Mouse (Mus musculus) heart, embryonic 12.5 days (tissue): ENCODE results near the gene 4930438A08Rik. TPM values are rescaled to one million over a fixed set of nuclear protein-coding genes. Genes with fewer than 3 reads are reported as not detected.

Experiments used
- ATAC-seq: fragments of 200-750 bp; cut with Nextera tagmentation; 2 replicates; pipeline ENCODE4 v1.8.0; 2017; ENCODE audit warnings: moderate TSS enrichment, moderate library complexity; ENCODE audit not compliant: insufficient number of reproducible peaks, low FRiP score
- H3K27ac ChIP-seq: fragments of 300-500 bp; sonication (generic); 2 replicates; pipeline ENCODE4 v1.5.1; 2016; ENCODE audit warnings: mild to moderate bottlenecking, moderate library complexity; ENCODE audit not compliant: poor library complexity, severe bottlenecking
- H3K27me3 ChIP-seq: fragments of 300-500 bp; sonication (generic); replicated peaks from 2 replicates; pipeline ENCODE4 v1.6.1; 2016; ENCODE audit warnings: mild to moderate bottlenecking, moderate library complexity
- H3K36me3 ChIP-seq: fragments of 300-500 bp; sonication (generic); 2 replicates; pipeline ENCODE4 v1.6.1; 2016; ENCODE audit warnings: mild to moderate bottlenecking, moderate library complexity
- H3K4me1 ChIP-seq: fragments of 300-500 bp; sonication (generic); replicated peaks from 2 replicates; pipeline ENCODE4 v1.6.1; 2016; ENCODE audit warnings: mild to moderate bottlenecking
- H3K4me2 ChIP-seq: fragments of 300-500 bp; sonication (generic); 2 replicates; pipeline ENCODE4 v1.6.1; 2016; ENCODE audit warnings: mild to moderate bottlenecking, moderate library complexity
- H3K4me3 ChIP-seq: fragments of 300-500 bp; sonication (generic); 2 replicates; pipeline ENCODE4 v1.5.1; 2016; ENCODE audit warnings: mild to moderate bottlenecking
- H3K9ac ChIP-seq: fragments of 300-500 bp; sonication (generic); 2 replicates; pipeline ENCODE4 v1.6.1; 2016; ENCODE audit warnings: mild to moderate bottlenecking, moderate library complexity
- H3K9me3 ChIP-seq: fragments of 300-500 bp; sonication (generic); replicated peaks from 2 replicates; pipeline ENCODE4 v1.6.1; 2016; ENCODE audit warnings: mild to moderate bottlenecking, moderate library complexity
- WGBS: fragments of 180-500 bp; shearing (Covaris S2); methylation state at CpG from one replicate; pipeline ENCODE4 v1.1.7; 2016; 5-methylcytosine and 5-hydroxymethylcytosine counted together
- polyA plus RNA-seq: library from polyadenylated mRNA; unstranded; fragments of >200 nt; fragmentation: Nextera tagmentation; extraction: Ambion mirVana; gene quantifications from 2 replicates; pipeline ENCODE4 v1.2.1, GENCODE M21; 2016

The 4930438A08Rik gene
- polyA plus RNA-seq, 1 experiment from 2014 or later: not detected

DNA sequence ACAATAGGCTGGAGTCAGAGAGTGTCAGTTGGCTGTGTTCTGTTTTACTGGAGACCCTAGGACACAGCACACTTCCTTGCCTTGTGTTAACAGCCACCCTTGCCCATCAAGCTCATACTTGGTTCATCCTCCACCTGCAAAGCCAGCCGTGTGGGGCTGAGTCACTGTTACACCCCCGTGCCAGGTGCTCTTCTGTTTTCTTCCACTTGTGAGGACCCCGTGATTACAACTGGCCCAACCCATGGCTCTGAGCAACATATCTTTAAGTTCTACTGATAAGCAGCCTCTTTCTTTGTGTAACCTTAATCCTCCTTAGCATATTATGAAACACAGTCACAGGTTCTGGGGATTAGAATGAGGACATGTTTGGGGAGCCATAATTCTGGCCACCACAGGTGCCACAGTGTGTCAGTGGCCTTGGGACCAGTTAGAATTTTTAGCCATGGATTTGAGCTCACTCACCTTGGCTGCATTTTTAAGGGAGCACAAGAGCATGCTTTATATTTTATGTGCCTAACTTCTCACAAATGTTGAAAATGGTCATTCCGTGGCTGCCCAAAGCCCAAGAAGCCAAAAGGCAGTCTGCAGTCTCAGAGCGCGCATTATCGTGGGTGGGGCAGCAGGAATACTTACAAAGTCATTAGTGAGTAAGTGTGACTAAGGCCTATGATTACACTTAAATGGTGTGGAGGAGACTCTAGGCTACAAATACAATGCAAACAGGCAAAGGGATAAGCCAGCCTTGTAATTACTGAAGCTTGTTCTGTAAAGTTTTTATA lies 25.2 kb upstream of the 4930438A08Rik start:
- H3K4me2 ChIP-seq: no peak overlapping the region

GRCm38 (mm10) chr11:58250550-58250949 lies 24.0 kb upstream of the 4930438A08Rik start:
- H3K36me3 ChIP-seq: no peaks in the 10 kb centered on the region
- H3K9ac ChIP-seq: no peak overlapping the region
- H3K4me3 ChIP-seq: no peak overlapping the region
- 80% methylated on average over 5 of the region's 5 CpGs for WGBS
- no peaks in the 10 kb centered on the region for H3K4me1 ChIP-seq
- H3K9me3 ChIP-seq: no peaks in the 10 kb centered on the region
- no peak overlapping the region for H3K27ac ChIP-seq
- ATAC-seq: no peak
- no peaks in the 10 kb centered on the region for H3K27me3 ChIP-seq
- H3K4me2 ChIP-seq: no peak overlapping the region

More for the DNA sequence above, 25.2 kb upstream of the 4930438A08Rik start:
- Histone ChIP-seq H3K27ac (no peak overlapping the region), H3K36me3 (no peaks in the 10 kb centered on the region), H3K9ac (no peak overlapping the region), H3K4me3 (no peak overlapping the region), H3K9me3 (no peaks in the 10 kb centered on the region), H3K4me1 (no peaks in the 10 kb centered on the region), H3K27me3 (no peaks in the 10 kb centered on the region)
- WGBS: 76% methylated on average over 7 of the region's 7 CpGs
- no peak for ATAC-seq

DNA sequence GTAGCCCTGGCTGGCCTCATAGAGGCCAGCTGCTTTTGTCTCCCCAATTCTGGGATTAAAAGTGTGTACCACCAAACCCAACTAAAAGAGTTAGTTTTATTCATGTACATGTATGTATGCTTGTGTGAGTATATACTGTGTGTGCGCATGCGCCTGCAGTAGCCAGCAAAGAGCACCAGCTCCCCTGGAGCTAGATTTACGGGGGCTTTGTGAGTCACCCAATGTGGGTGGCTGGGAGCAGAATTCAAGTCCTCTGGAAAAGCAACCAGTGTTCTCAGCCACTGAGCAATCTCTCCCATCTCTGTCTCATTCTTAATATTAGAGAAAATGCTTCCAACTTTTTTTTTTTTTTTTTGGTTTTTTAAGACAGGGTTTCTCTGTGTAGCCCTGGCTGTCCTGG lies 20.2 kb upstream of the 4930438A08Rik start:
- Histone ChIP-seq H3K4me2 (no peak overlapping the region), H3K27me3 (no peaks in the 10 kb centered on the region), H3K9ac (no peak overlapping the region), H3K4me1 (no peaks in the 10 kb centered on the region), H3K9me3 (no peaks in the 10 kb centered on the region), H3K27ac (no peak overlapping the region), H3K4me3 (no peak overlapping the region), H3K36me3 (no peaks in the 10 kb centered on the region)
- 90% methylated on average over 3 of the region's 3 CpGs for WGBS
- ATAC-seq: no peak

DNA sequence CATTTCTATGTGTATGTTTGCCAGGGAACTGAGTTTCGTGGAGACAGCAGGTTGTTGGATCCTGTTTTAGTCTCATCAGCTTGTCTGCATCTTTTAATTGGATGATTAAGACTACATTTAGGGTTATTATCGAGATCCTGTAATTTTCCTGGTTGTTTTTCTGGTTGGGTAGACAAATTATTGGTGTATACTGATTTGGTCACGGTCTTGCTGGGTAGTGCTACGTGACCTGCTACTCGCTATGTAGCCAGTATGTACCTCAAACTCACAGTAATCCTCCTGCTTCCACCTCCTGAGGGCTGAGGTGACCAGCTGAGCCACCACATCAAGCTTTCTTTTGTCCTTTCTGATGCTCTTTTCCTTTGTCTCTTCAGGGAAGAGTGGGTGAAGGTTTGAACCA lies 16.8 kb upstream of the 4930438A08Rik start:
- no peak overlapping the region for H3K4me3 ChIP-seq
- H3K27me3 ChIP-seq: no peaks in the 10 kb centered on the region
- H3K4me2 ChIP-seq: no peak overlapping the region
- H3K9ac ChIP-seq: no peak overlapping the region
- H3K36me3 ChIP-seq: no peaks in the 10 kb centered on the region
- H3K4me1 ChIP-seq: no peaks in the 10 kb centered on the region
- H3K9me3 ChIP-seq: no peaks in the 10 kb centered on the region
- ATAC-seq: no peak
- WGBS: 80% methylated on average over 5 of the region's 5 CpGs
- H3K27ac ChIP-seq: no peak overlapping the region

DNA sequence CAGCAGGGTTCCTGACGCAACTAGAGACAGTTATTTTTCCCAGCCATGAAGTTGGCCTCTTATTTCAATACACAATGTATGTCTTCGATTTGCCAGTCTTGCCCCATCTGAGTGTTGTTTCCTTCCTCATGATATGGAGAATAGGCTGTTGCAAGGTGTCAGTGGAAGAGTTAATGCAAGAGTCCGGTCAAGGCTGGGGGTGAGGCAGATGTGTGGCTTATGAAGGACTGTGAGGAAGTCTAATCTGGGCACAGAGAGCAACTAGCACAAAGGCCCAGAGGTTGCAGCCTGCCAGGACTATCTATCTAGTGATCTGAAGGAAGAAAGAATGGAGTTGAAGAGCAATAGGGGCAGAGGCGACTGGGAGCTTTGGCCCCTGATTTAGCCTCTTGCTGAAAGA lies 14.4 kb upstream of the 4930438A08Rik start:
- ATAC-seq: no peak
- 78% methylated on average over 4 of the region's 4 CpGs for WGBS
- Histone ChIP-seq H3K9ac (no peak overlapping the region), H3K27ac (no peak overlapping the region), H3K27me3 (no peaks in the 10 kb centered on the region), H3K4me2 (no peak overlapping the region), H3K36me3 (no peaks in the 10 kb centered on the region), H3K9me3 (no peaks in the 10 kb centered on the region), H3K4me3 (no peak overlapping the region), H3K4me1 (no peaks in the 10 kb centered on the region)

GRCm38 (mm10) chr11:58261826-58262225 lies 12.8 kb upstream of the 4930438A08Rik start:
- Histone ChIP-seq H3K4me3 (no peak overlapping the region), H3K36me3 (no peaks in the 10 kb centered on the region), H3K27ac (no peak overlapping the region), H3K4me1 (no peaks in the 10 kb centered on the region), H3K9ac (no peak overlapping the region), H3K4me2 (no peak overlapping the region), H3K9me3 (no peaks in the 10 kb centered on the region), H3K27me3 (no peaks in the 10 kb centered on the region)
- 82% methylated on average over 4 of the region's 4 CpGs for WGBS
- ATAC-seq: no peak

DNA sequence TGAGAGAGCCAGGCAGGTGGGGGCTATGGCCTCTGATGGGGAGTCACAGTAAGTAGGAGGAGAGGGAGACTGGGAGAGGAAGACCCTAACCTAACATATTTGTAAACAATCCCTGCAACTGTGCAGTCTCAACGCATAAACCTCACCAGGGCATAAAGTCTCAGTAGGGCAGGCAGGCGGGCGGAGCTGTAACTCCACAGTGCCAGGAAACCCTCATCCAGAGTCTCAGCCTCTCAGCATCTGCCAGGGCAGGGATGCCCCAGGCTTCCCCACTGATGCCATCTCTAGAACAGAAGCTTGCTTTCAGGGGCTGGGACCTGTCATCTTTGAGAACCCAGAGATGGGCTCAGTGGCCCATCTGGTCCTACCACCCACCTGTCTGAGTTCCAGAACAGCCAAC lies 12.3 kb upstream of the 4930438A08Rik start:
- H3K9ac ChIP-seq: no peak overlapping the region
- 87% methylated on average over 3 of the region's 3 CpGs for WGBS
- no peaks in the 10 kb centered on the region for H3K27me3 ChIP-seq
- no peak overlapping the region for H3K4me3 ChIP-seq
- no peaks in the 10 kb centered on the region for H3K4me1 ChIP-seq
- no peak for ATAC-seq
- H3K9me3 ChIP-seq: no peaks in the 10 kb centered on the region
- H3K36me3 ChIP-seq: no peaks in the 10 kb centered on the region
- H3K4me2 ChIP-seq: no peak overlapping the region
- no peak overlapping the region for H3K27ac ChIP-seq

- Histone ChIP-seq H3K4me2 (no peak overlapping the region), H3K9ac (no peak overlapping the region), H3K4me3 (no peak overlapping the region), H3K27ac (no peak overlapping the region), H3K36me3 (no peaks in the 10 kb centered on the region), H3K9me3 (no peaks in the 10 kb centered on the region), H3K4me1 (no peaks in the 10 kb centered on the region), H3K27me3 (0 out of 2 replicates have a peak, but pooled peaks cover 2% of the 10 kb centered on the region)
- WGBS: 70% methylated on average over 2 of the region's 2 CpGs
- ATAC-seq: no peak
Measured at GRCm38 (mm10) chr11:58263516-58263915, 11.1 kb upstream of the 4930438A08Rik start.

DNA sequence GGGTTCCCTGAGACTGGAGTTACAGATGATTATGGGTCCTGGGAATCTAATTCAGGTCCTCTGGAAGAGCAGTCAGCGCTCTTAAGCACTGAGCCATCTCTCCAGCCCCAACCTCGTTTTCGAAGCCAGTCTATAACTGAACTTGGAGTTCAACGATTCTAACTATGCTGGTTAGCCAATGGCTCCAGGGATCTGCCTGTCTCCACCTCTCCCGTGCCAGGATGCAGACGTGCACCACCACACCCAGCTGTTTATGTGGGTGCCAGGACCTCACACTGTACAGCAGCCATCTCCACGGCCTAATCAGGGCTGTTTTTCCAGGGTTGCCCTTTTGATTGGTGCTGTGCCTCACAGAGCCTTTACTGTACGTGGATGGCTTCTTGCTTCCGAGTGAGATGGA lies 10.1 kb upstream of the 4930438A08Rik start:
- Histone ChIP-seq H3K9ac (no peak overlapping the region), H3K27ac (no peak overlapping the region), H3K4me1 (no peaks in the 10 kb centered on the region), H3K4me3 (no peak overlapping the region), H3K36me3 (no peaks in the 10 kb centered on the region), H3K4me2 (no peak overlapping the region), H3K27me3 (0 out of 2 replicates have a peak, but pooled peaks cover 4% of the 10 kb centered on the region), H3K9me3 (no peaks in the 10 kb centered on the region)
- ATAC-seq: no peak
- WGBS: 77% methylated on average over 9 of the region's 9 CpGs

DNA sequence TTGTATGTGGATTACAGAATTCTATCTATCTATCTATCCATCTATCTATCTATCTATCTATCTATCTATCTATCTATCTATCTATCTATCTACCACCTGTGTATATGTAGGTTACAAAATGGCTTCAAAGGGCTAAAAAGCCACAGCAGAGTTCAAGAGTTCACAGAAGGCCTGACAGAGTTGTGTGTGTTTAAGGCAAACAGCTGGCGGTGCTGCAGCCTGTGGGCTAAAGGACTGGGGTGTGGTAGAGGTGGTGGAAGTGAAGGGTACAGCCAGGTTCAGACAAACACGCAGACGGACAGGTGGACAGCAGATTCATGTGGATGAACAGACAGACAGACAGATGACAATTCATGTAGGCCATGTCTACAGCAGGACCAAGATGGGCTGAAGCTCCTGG lies 6.3 kb upstream of the 4930438A08Rik start:
- Histone ChIP-seq H3K4me3 (no peak overlapping the region), H3K9me3 (no peaks in the 10 kb centered on the region), H3K27me3 (peaks cover 10% of the 10 kb centered on the region; the same call in 1 of the 2 replicates), H3K27ac (no peak overlapping the region), H3K9ac (no peak overlapping the region), H3K4me2 (no peak overlapping the region), H3K4me1 (no peaks in the 10 kb centered on the region), H3K36me3 (no peaks in the 10 kb centered on the region)
- no peak for ATAC-seq
- 85% methylated on average over 3 of the region's 3 CpGs for WGBS

DNA sequence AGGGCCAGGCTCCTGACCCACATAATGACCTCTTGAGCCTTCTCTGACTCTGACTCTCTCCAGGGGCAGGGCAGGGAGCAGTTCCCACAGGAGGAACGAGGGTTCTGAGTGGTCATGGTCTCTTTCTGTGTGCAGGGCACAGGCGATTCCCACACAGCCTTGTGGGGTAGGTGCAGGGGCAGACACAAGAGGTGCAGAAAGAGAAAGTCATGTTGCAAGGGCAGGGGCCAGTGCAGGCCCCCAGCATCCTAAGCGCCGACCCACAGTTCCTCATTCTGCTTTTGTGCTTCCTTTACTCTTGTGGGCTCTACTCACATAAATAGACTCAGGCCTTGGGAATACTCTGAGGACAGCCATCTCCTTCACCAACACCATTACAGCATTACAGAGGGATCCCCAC lies 1.2 kb downstream of the 4930438A08Rik start:
- Histone ChIP-seq H3K4me3 (no peak overlapping the region), H3K9me3 (no peaks in the 10 kb centered on the region), H3K36me3 (no peaks in the 10 kb centered on the region), H3K27me3 (peaks cover 20% of the 10 kb centered on the region), H3K27ac (no peak overlapping the region), H3K4me1 (no peaks in the 10 kb centered on the region), H3K9ac (no peak overlapping the region), H3K4me2 (no peak overlapping the region)
- no peak for ATAC-seq
- WGBS: 70% methylated on average over 4 of the region's 4 CpGs

GRCm38 (mm10) chr11:58281970-58282496 lies 7.4 kb downstream of the 4930438A08Rik start:
- Histone ChIP-seq H3K27ac (no peak overlapping the region), H3K9me3 (no peaks in the 10 kb centered on the region), H3K4me2 (no peak overlapping the region), H3K4me1 (no peaks in the 10 kb centered on the region), H3K36me3 (no peaks in the 10 kb centered on the region), H3K27me3 (peaks cover 24% of the 10 kb centered on the region), H3K9ac (no peak overlapping the region), H3K4me3 (no peak overlapping the region)
- WGBS: 82% methylated on average over 13 of the region's 13 CpGs
- ATAC-seq: no peak
